Mouse (Mus musculus) forebrain, embryonic 15.5 days (tissue): ENCODE results near the gene Otop2. TPM values are rescaled to one million over a fixed set of nuclear protein-coding genes. Genes with fewer than 3 reads are reported as not detected.

ENCODE experiments used
- ATAC-seq: fragments of 200-750 bp; cut with Nextera tagmentation; replicated peaks from 2 replicates; pipeline ENCODE4 v1.8.0; 2017; ENCODE audit warnings: mild to moderate bottlenecking, moderate TSS enrichment, moderate library complexity
- H3K27ac ChIP-seq: fragments of 300-500 bp; sonication (generic); replicated peaks from 2 replicates; pipeline ENCODE4 v1.5.1; 2015; ENCODE audit warnings: mild to moderate bottlenecking, inconsistent platforms
- H3K27me3 ChIP-seq: fragments of 300-500 bp; sonication (generic); 2 replicates; pipeline ENCODE4 v1.6.1; 2015; ENCODE audit warnings: inconsistent platforms
- H3K36me3 ChIP-seq: fragments of 300-500 bp; sonication (generic); 2 replicates; pipeline ENCODE4 v1.6.1; 2015; ENCODE audit warnings: mild to moderate bottlenecking, inconsistent platforms
- H3K4me1 ChIP-seq: fragments of 300-500 bp; sonication (generic); 2 replicates; pipeline ENCODE4 v1.6.1; 2015; ENCODE audit warnings: inconsistent platforms
- H3K4me2 ChIP-seq: fragments of 300-500 bp; sonication (generic); replicated peaks from 2 replicates; pipeline ENCODE4 v1.6.1; 2015; ENCODE audit warnings: mild to moderate bottlenecking, inconsistent platforms
- H3K4me3 ChIP-seq: fragments of 300-500 bp; sonication (generic); 2 replicates; pipeline ENCODE4 v1.5.1; 2015; ENCODE audit warnings: mild to moderate bottlenecking, inconsistent platforms
- H3K9ac ChIP-seq: fragments of 300-500 bp; sonication (generic); replicated peaks from 2 replicates; pipeline ENCODE4 v1.6.1; 2015; ENCODE audit warnings: mild to moderate bottlenecking, inconsistent platforms
- H3K9me3 ChIP-seq: fragments of 300-500 bp; sonication (generic); 2 replicates; pipeline ENCODE4 v1.6.1; 2016; ENCODE audit warnings: inconsistent platforms
- WGBS: fragments of 180-500 bp; shearing (Covaris S2); methylation state at CpG from one replicate; pipeline ENCODE4 v1.1.7; 2015; ENCODE audit warnings: mixed read lengths; 5-methylcytosine and 5-hydroxymethylcytosine counted together
- polyA plus RNA-seq: library from polyadenylated mRNA; unstranded; fragments of >200 nt; fragmentation: Nextera tagmentation; extraction: Ambion mirVana; gene quantifications from 2 replicates; pipeline ENCODE4 v1.2.1, GENCODE M21; 2015

Otop2 gene
- polyA plus RNA-seq, 1 experiment from 2014 or later = not detected

GRCm38 (mm10) chr11:115377254-115377653 lies 70.3 kb downstream of the Otop2 start:
- WGBS = 93% methylated on average over 4 of the region's 4 CpGs
- Histone ChIP-seq H3K4me3 (no peak overlapping the region), H3K27me3 (no peaks in the 10 kb centered on the region), H3K27ac (no peak overlapping the region), H3K9ac (no peak overlapping the region), H3K4me2 (no peak overlapping the region), H3K36me3 (no peaks in the 10 kb centered on the region), H3K4me1 (peaks cover 21% of the 10 kb centered on the region), H3K9me3 (no peaks in the 10 kb centered on the region)
- no peak for ATAC-seq

GRCm38 (mm10) chr11:115377854-115378253 lies 70.9 kb downstream of the Otop2 start:
- 85% methylated on average over 7 of the region's 7 CpGs for WGBS
- no peak for ATAC-seq

GRCm38 (mm10) chr11:115381276-115381675 lies 74.3 kb downstream of the Otop2 start:
- H3K4me3 ChIP-seq = peak overlapping the region; percentile 95
- H3K9me3 ChIP-seq = no peaks in the 10 kb centered on the region
- ATAC-seq = no peak
- peaks cover 38% of the 10 kb centered on the region for H3K4me1 ChIP-seq
- peak overlapping the region; percentile 70 for H3K4me2 ChIP-seq
- peak overlapping the region; percentile 97; the same call in 1 of the 2 replicates for H3K9ac ChIP-seq
- H3K27ac ChIP-seq = peak overlapping the region; percentile 95
- H3K27me3 ChIP-seq = no peaks in the 10 kb centered on the region
- 13% methylated on average over 9 of the region's 9 CpGs for WGBS
- no peaks in the 10 kb centered on the region for H3K36me3 ChIP-seq

More at GRCm38 (mm10) chr11:115377854-115378253, 70.9 kb downstream of the Otop2 start:
- H3K27ac ChIP-seq = no peak overlapping the region
- H3K4me3 ChIP-seq = no peak overlapping the region
- no peaks in the 10 kb centered on the region for H3K36me3 ChIP-seq
- H3K9me3 ChIP-seq = no peaks in the 10 kb centered on the region
- H3K9ac ChIP-seq = no peak overlapping the region
- no peaks in the 10 kb centered on the region for H3K27me3 ChIP-seq
- peaks cover 26% of the 10 kb centered on the region for H3K4me1 ChIP-seq
- H3K4me2 ChIP-seq = no peak overlapping the region

Other genes starting within 250 kb of the Otop2 start
- gene Cd300e, start 245.0 kb upstream of the Otop2 start, polyA plus RNA-seq = 0.09 TPM in 1 of 2 replicates, not detected in the other
- gene Rab37, start 215.7 kb upstream of the Otop2 start, polyA plus RNA-seq = 0.80 and 1.0 TPM in 2 replicates
- gene Cd300lf, start 173.2 kb upstream of the Otop2 start, polyA plus RNA-seq = 0.10 TPM in 1 of 2 replicates, not detected in the other
- 45.8 and 50.5 TPM in 2 replicates for gene Slc9a3r1, start 143.8 kb upstream of the Otop2 start, polyA plus RNA-seq
- gene Tmem104, start 119.7 kb upstream of the Otop2 start, polyA plus RNA-seq = 10.8 and 12.4 TPM in 2 replicates
- gene Nat9, start 119.3 kb upstream of the Otop2 start, polyA plus RNA-seq = 19.0 and 24.1 TPM in 2 replicates
- 0.22 and 0.23 TPM in 2 replicates for gene Grin2c, start 39.9 kb upstream of the Otop2 start, polyA plus RNA-seq
- gene Fdxr, start 30.1 kb upstream of the Otop2 start, polyA plus RNA-seq = 23.9 and 24.0 TPM in 2 replicates
- 0.37 TPM in 2 replicates for gene Fads6, start 9.5 kb upstream of the Otop2 start, polyA plus RNA-seq
- gene Ush1g, start 14.9 kb downstream of the Otop2 start, polyA plus RNA-seq = 0.05 TPM in 1 of 2 replicates, not detected in the other
- gene Otop3, start 27.6 kb downstream of the Otop2 start, polyA plus RNA-seq = 0.10 and 0.25 TPM in 2 replicates
- 48.9 and 50.3 TPM in 2 replicates for gene Hid1, start 60.6 kb downstream of the Otop2 start, polyA plus RNA-seq
- 20.9 and 21.2 TPM in 2 replicates for gene Cdr2l, start 74.8 kb downstream of the Otop2 start, polyA plus RNA-seq
- 178 and 192 TPM in 2 replicates for gene Mrpl58, start 96.6 kb downstream of the Otop2 start, polyA plus RNA-seq
- 722 and 770 TPM in 2 replicates for gene Atp5h, start 112.8 kb downstream of the Otop2 start, polyA plus RNA-seq
- 23.6 and 26.3 TPM in 2 replicates for gene Kctd2, start 113.0 kb downstream of the Otop2 start, polyA plus RNA-seq
- not detected in 2 replicates for gene Trim80, start 133.4 kb downstream of the Otop2 start, polyA plus RNA-seq
- 0.10 TPM in 1 of 2 replicates, not detected in the other for gene Slc16a5, start 155.3 kb downstream of the Otop2 start, polyA plus RNA-seq
- 15.6 and 16.1 TPM in 2 replicates for gene Armc7, start 168.5 kb downstream of the Otop2 start, polyA plus RNA-seq
- 94.3 and 102 TPM in 2 replicates for gene Nt5c, start 184.7 kb downstream of the Otop2 start, polyA plus RNA-seq
- 1,941 and 1,977 TPM in 2 replicates for gene Jpt1, start 207.2 kb downstream of the Otop2 start, polyA plus RNA-seq
- 1,191 and 1,214 TPM in 2 replicates for gene Sumo2, start 229.1 kb downstream of the Otop2 start, polyA plus RNA-seq